Mouse (Mus musculus) MEL (cell line): ENCODE data around the gene Ldlrap1. TPM values are rescaled to one million over a fixed set of nuclear protein-coding genes. Genes with fewer than 3 reads are reported as not detected.

Experiments used
- DNase-seq: peaks from one replicate; pipeline ENCODE4 v3.0.0; 2011; ENCODE audit warnings: low read depth, low spot score
- H3K27ac ChIP-seq: 2 replicates; pipeline ENCODE4 v1.5.1; 2012; ENCODE audit warnings: low read depth, mild to moderate bottlenecking, control low read depth, low read length, moderate library complexity; ENCODE audit not compliant: control insufficient read depth
- H3K27me3 ChIP-seq, 2 experiments: fragments of 150-350 bp in 1 of 2; sonication (generic) in 1 of 2; 2 replicates each; pipeline ENCODE4 v1.6.1; 2012; ENCODE audit warnings: low read length in 2 of 2, mild to moderate bottlenecking in 2 of 2, improper control_type of control experiment in 1 of 2, moderate library complexity in 1 of 2; ENCODE audit not compliant: insufficient read depth in 2 of 2, control insufficient read depth in 1 of 2
- H3K36me3 ChIP-seq, 2 experiments: 2 replicates each; pipeline ENCODE4 v1.6.1; 2012 to 2014; ENCODE audit warnings: low read length in 2 of 2, improper control_type of control experiment in 1 of 2, inconsistent platforms in 1 of 2, mild to moderate bottlenecking in 1 of 2; ENCODE audit not compliant: insufficient read depth in 2 of 2, control insufficient read depth in 1 of 2
- H3K4me1 ChIP-seq, 2 experiments: fragments of 150-350 bp in 1 of 2; sonication (generic) in 1 of 2; 2 replicates each; pipeline ENCODE4 v1.6.1; 2012; ENCODE audit warnings: low read length in 2 of 2, improper control_type of control experiment in 1 of 2, mild to moderate bottlenecking in 1 of 2; ENCODE audit not compliant: insufficient read depth in 2 of 2, control insufficient read depth in 1 of 2
- H3K4me3 ChIP-seq, 2 experiments: fragments of 150-350 bp in 1 of 2; sonication (generic) in 1 of 2; 2 replicates each; pipeline ENCODE4 v1.5.1; 2012; ENCODE audit warnings: low read depth in 2 of 2, low read length in 2 of 2, mild to moderate bottlenecking in 2 of 2, moderate library complexity in 2 of 2, control low read depth in 1 of 2, improper control_type of control experiment in 1 of 2; ENCODE audit not compliant: control insufficient read depth in 1 of 2, insufficient read depth in 1 of 2
- H3K79me2 ChIP-seq: 2 replicates; pipeline ENCODE4 v1.6.1; 2012; ENCODE audit warnings: mild to moderate bottlenecking, low read length, moderate library complexity; ENCODE audit not compliant: control insufficient read depth, poor library complexity, insufficient read depth
- H3K9ac ChIP-seq: 2 replicates; pipeline ENCODE4 v1.6.1; 2012; ENCODE audit warnings: low read depth, mild to moderate bottlenecking, control low read depth, low read length, moderate library complexity; ENCODE audit not compliant: control insufficient read depth, poor library complexity, severe bottlenecking
- H3K9me3 ChIP-seq: fragments of 150-350 bp; sonication (generic); replicated peaks from 2 replicates; pipeline ENCODE4 v1.6.1; 2012; ENCODE audit warnings: mild to moderate bottlenecking, low read length, improper control_type of control experiment, moderate library complexity; ENCODE audit not compliant: insufficient read depth
- BHLHE40 ChIP-seq: IDR thresholded peaks from 2 replicates; pipeline ENCODE4 v1.6.1; 2012; ENCODE audit warnings: low read depth, mild to moderate bottlenecking, inconsistent platforms, low read length, improper control_type of control experiment, borderline replicate concordance
- CHD1 ChIP-seq: IDR thresholded peaks from 2 replicates; pipeline ENCODE4 v1.6.1; 2012; ENCODE audit warnings: low read depth, mild to moderate bottlenecking, inconsistent platforms, low read length, improper control_type of control experiment
- CHD2 ChIP-seq: IDR thresholded peaks from 2 replicates; pipeline ENCODE4 v1.6.1; 2011; ENCODE audit warnings: low read length, improper control_type of control experiment
- CTCF ChIP-seq, 3 experiments: IDR thresholded peaks in 2 of 3; conservative IDR thresholded peaks in 1 of 3; 2 replicates each; pipeline ENCODE4 v1.5.1; 2011 to 2012; ENCODE audit warnings: low read length in 3 of 3, low read depth in 2 of 3, mild to moderate bottlenecking in 2 of 3, improper control_type of control experiment in 1 of 3, inconsistent platforms in 1 of 3, mixed read lengths in 1 of 3, moderate library complexity in 1 of 3; ENCODE audit not compliant: control insufficient read depth in 1 of 3, insufficient read depth in 1 of 3, poor library complexity in 1 of 3, severe bottlenecking in 1 of 3
- ELF1 ChIP-seq: IDR thresholded peaks from 2 replicates; pipeline ENCODE4 v1.6.1; 2014; ENCODE audit warnings: low read depth, mild to moderate bottlenecking, inconsistent platforms, low read length, improper control_type of control experiment, moderate library complexity
- GABPA ChIP-seq: IDR thresholded peaks from 2 replicates; pipeline ENCODE4 v1.6.1; 2012; ENCODE audit warnings: low read depth, mild to moderate bottlenecking, inconsistent platforms, low read length, improper control_type of control experiment, moderate library complexity
- HCFC1 ChIP-seq: IDR thresholded peaks from 2 replicates; pipeline ENCODE4 v1.6.1; 2012; ENCODE audit warnings: low read depth, mild to moderate bottlenecking, inconsistent platforms, low read length, improper control_type of control experiment, moderate library complexity
- JUND ChIP-seq: IDR thresholded peaks from 2 replicates; pipeline ENCODE4 v1.6.1; 2011; ENCODE audit warnings: low read depth, mild to moderate bottlenecking, improper control_type of control experiment, low read length
- KAT2A ChIP-seq: conservative IDR thresholded peaks from 2 replicates; pipeline ENCODE4 v1.6.1; 2012; ENCODE audit warnings: low read depth, low read length, improper control_type of control experiment, inconsistent platforms
- MAFK ChIP-seq: IDR thresholded peaks from 2 replicates; pipeline ENCODE4 v1.6.1; 2011; ENCODE audit warnings: low read depth, mild to moderate bottlenecking, low read length, improper control_type of control experiment, borderline replicate concordance
- MAX ChIP-seq: IDR thresholded peaks from 2 replicates; pipeline ENCODE4 v1.6.1; 2011; ENCODE audit warnings: low read length, improper control_type of control experiment
- MAZ ChIP-seq: IDR thresholded peaks from 2 replicates; pipeline ENCODE4 v1.6.1; 2012; ENCODE audit warnings: low read depth, mild to moderate bottlenecking, inconsistent platforms, low read length, improper control_type of control experiment
- MEF2A ChIP-seq: IDR thresholded peaks from 2 replicates; pipeline ENCODE4 v1.6.1; 2014; ENCODE audit warnings: low read depth, mild to moderate bottlenecking, inconsistent platforms, low read length, improper control_type of control experiment; ENCODE audit not compliant: poor library complexity, insufficient replicate concordance, severe bottlenecking; ENCODE audit errors: extremely low read depth
- MXI1 ChIP-seq: IDR thresholded peaks from 2 replicates; pipeline ENCODE4 v1.6.1; 2011; ENCODE audit warnings: mild to moderate bottlenecking, low read depth, low read length, improper control_type of control experiment
- NELFE ChIP-seq: IDR thresholded peaks from 2 replicates; pipeline ENCODE4 v1.6.1; 2011; ENCODE audit warnings: low read depth, low read length, improper control_type of control experiment
- POLR2AphosphoS2 ChIP-seq: IDR thresholded peaks from 2 replicates; pipeline ENCODE4 v1.6.1; 2011; ENCODE audit warnings: low read length, improper control_type of control experiment
- RCOR1 ChIP-seq: IDR thresholded peaks from 2 replicates; pipeline ENCODE4 v1.6.1; 2012; ENCODE audit warnings: low read depth, mild to moderate bottlenecking, inconsistent platforms, low read length, improper control_type of control experiment
- TAL1 ChIP-seq: IDR thresholded peaks from 2 replicates; pipeline ENCODE4 v1.6.1; 2012; ENCODE audit warnings: mild to moderate bottlenecking, inconsistent platforms, low read length, moderate library complexity, mixed read lengths
- TBP ChIP-seq: IDR thresholded peaks from 2 replicates; pipeline ENCODE4 v1.8.0; 2011; ENCODE audit warnings: low read depth, low read length, improper control_type of control experiment
- USF1 ChIP-seq: IDR thresholded peaks from 2 replicates; pipeline ENCODE4 v1.6.1; 2014; ENCODE audit warnings: low read depth, mild to moderate bottlenecking, inconsistent platforms, low read length, improper control_type of control experiment, moderate library complexity
- USF2 ChIP-seq, 2 experiments: IDR thresholded peaks; 2 replicates each; pipeline ENCODE4 v1.6.1; 2011 to 2012; ENCODE audit warnings: improper control_type of control experiment in 2 of 2, low read length in 2 of 2, borderline replicate concordance in 1 of 2, inconsistent platforms in 1 of 2, low read depth in 1 of 2, mild to moderate bottlenecking in 1 of 2; ENCODE audit not compliant: insufficient read depth in 1 of 2
- ZC3H11A ChIP-seq: IDR thresholded peaks from 2 replicates; pipeline ENCODE4 v1.6.1; 2012; ENCODE audit warnings: low read depth, mild to moderate bottlenecking, inconsistent platforms, low read length, improper control_type of control experiment
- ZMIZ1 ChIP-seq: IDR thresholded peaks from 2 replicates; pipeline ENCODE4 v1.6.1; 2012; ENCODE audit warnings: low read depth, mild to moderate bottlenecking, inconsistent platforms, low read length, improper control_type of control experiment, moderate library complexity
- ZNF384 ChIP-seq: IDR thresholded peaks from 2 replicates; pipeline ENCODE4 v1.6.1; 2012; ENCODE audit warnings: low read depth, mild to moderate bottlenecking, inconsistent platforms, low read length, improper control_type of control experiment
- polyA plus RNA-seq, 2 experiments: library from polyadenylated mRNA; stranded (reverse) in 1 of 2; unstranded in 1 of 2; fragments of >175 nt in 1 of 2; fragments of >200 nt in 1 of 2; gene quantifications; 2 replicates each; pipeline versions ENCODE4 v1.2.1 to v1.2.4; 2012; ENCODE audit warnings: low replicate concordance in 2 of 2, low read depth in 1 of 2; ENCODE audit not compliant: insufficient read length in 2 of 2, insufficient read depth in 1 of 2, missing spikeins in 1 of 2
- total RNA-seq: library from RNA; depleted of rRNA; stranded (reverse); fragments of 300-350 nt; gene quantifications from 2 replicates; pipeline ENCODE4 v1.2.3, GENCODE M21; 2012

The Ldlrap1 gene
- total and polyA plus RNA-seq, 3 experiments: 23.7 to 24.8 TPM; not detected in 1

GRCm38 (mm10) chr4:134796581-134797361, 28.9 kb upstream of the Ldlrap1 start:
- H3K79me2 ChIP-seq: no peaks in the 10 kb centered on the region
- H3K9ac ChIP-seq: no peak overlapping the region
- H3K27me3 ChIP-seq: no peaks in the 10 kb centered on the region
- DNase-seq: peak; percentile 67
- no peak overlapping the region for H3K4me3 ChIP-seq
- no peaks in the 10 kb centered on the region for H3K36me3 ChIP-seq
- H3K27ac ChIP-seq: no peak overlapping the region
- no peaks in the 10 kb centered on the region for H3K9me3 ChIP-seq
- peaks cover 0 to 4% of the 10 kb centered on the region in 2 experiments; a peak in 1 of 4 replicates for H3K4me1 ChIP-seq
- TF ChIP-seq USF1: peak; percentile 19; the same call in 1 of the 2 replicates
- TF ChIP-seq BHLHE40: no peak
- no peak for TF ChIP-seq GABPA
- TF ChIP-seq ZNF384: no peak
- no peak for TF ChIP-seq MAZ
- TF ChIP-seq MAX: 0 out of 2 replicates have a peak, but pooled peaks have one; percentile 29
- TF ChIP-seq JUND: no peak
- TF ChIP-seq TBP: no peak
- TF ChIP-seq CTCF (IDR thresholded peaks at IDR 0.05 in 2 of 3, conservative IDR thresholded peaks at IDR 0.05 in 1 of 3; ENCODE audit: control insufficient read depth in 1 of 3, insufficient read depth in 1 of 3, low read depth in 2 of 3, low read length in 3 of 3, poor library complexity in 1 of 3, severe bottlenecking in 1 of 3): no peak
- 0 out of 2 replicates have a peak, but pooled peaks have one; percentile 51 for TF ChIP-seq MXI1
- TF ChIP-seq MEF2A: no peak
- TF ChIP-seq NELFE: no peak

GRCm38 (mm10) chr4:134795819-134796485, 28.1 kb upstream of the Ldlrap1 start:
- H3K4me1 ChIP-seq: peaks cover 0 to 4% of the 10 kb centered on the region in 2 experiments; a peak in 1 of 4 replicates
- no peaks in the 10 kb centered on the region for H3K9me3 ChIP-seq
- TF ChIP-seq CHD2 (no peak), BHLHE40 (no peak), ELF1 (no peak), USF1 (no peak), GABPA (no peak), ZNF384 (no peak), RCOR1 (no peak), POLR2AphosphoS2 (no peak), MAFK (no peak), TAL1 (no peak), CHD1 (no peak), USF2 (IDR thresholded peaks at IDR 0.05; ENCODE audit: borderline replicate concordance in 1 of 2, insufficient read depth in 1 of 2, low read depth in 1 of 2, low read length in 2 of 2) (no peak), MAZ (no peak), NELFE (no peak), ZC3H11A (no peak), CTCF (IDR thresholded peaks at IDR 0.05 in 2 of 3, conservative IDR thresholded peaks at IDR 0.05 in 1 of 3; ENCODE audit: control insufficient read depth in 1 of 3, insufficient read depth in 1 of 3, low read depth in 2 of 3, low read length in 3 of 3, poor library complexity in 1 of 3, severe bottlenecking in 1 of 3) (no peak), HCFC1 (no peak), KAT2A (no peak), ZMIZ1 (no peak)
- H3K4me3 ChIP-seq: no peak overlapping the region
- H3K27ac ChIP-seq: no peak overlapping the region
- no peaks in the 10 kb centered on the region for H3K36me3 ChIP-seq
- DNase-seq: peak; percentile 22
- H3K79me2 ChIP-seq: no peaks in the 10 kb centered on the region
- no peaks in the 10 kb centered on the region for H3K27me3 ChIP-seq
- no peak overlapping the region for H3K9ac ChIP-seq
